Mouse (Mus musculus): ENCODE measurements at regions not wholly inside any gene's neighbourhood (a gene's known extent, or its start where the extent isn't known, plus 50 kb on each side); places are given as distances from the start of the nearest gene placed in this dataset.

DNA sequence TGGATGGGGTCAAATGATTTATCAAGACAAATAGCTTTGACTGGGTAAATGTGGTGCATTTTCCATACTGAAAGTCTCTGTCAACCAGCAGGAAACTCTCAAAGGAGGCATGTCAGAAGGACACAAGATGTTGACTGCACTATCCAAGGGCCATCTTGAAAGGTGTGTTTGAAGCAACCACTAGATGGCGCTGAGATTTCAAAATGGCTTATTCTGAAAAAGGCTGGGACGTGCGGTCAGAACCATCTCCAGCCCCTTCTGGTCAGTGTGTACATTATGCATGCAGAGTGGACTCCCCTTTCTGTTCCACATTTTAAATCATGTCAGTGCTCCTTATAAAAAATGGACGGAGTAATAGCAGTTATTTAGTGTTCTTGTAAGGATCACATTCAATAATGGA lies 681.4 kb upstream of the Tenm4 start:
- no peak for TF ChIP-seq MEF2A (IDR thresholded peaks at IDR 0.05; ENCODE audit: borderline replicate concordance, low read depth, low read length)
- TF ChIP-seq CTCF (conservative IDR thresholded peaks at IDR 0.05 in 1 of 2, IDR thresholded peaks at IDR 0.05 in 1 of 2; ENCODE audit: low read depth in 2 of 2, low read length in 2 of 2): 0 out of 4 replicates have a peak, but pooled peaks of 1 of the 2 experiments have one; percentile 8
- no peak for TF ChIP-seq POLR2A (IDR thresholded peaks at IDR 0.05; ENCODE audit: low read depth, low read length)
- no peak for TF ChIP-seq TCF12 (IDR thresholded peaks at IDR 0.05; ENCODE audit: low read depth, low read length)
- TF ChIP-seq NRF1 (IDR thresholded peaks at IDR 0.05; ENCODE audit: low read depth, low read length): no peak
- TF ChIP-seq EP300 (IDR thresholded peaks at IDR 0.05; ENCODE audit: low read length): no peak
- no peak for TF ChIP-seq KAT2A (IDR thresholded peaks at IDR 0.05; ENCODE audit: insufficient replicate concordance, low read length)
